Mouse (Mus musculus) hindbrain, embryonic 13.5 days (tissue): ENCODE measurements around the gene Grb14. TPM values are rescaled to one million over a fixed set of nuclear protein-coding genes. Genes with fewer than 3 reads are reported as not detected.

Experiments used
- ATAC-seq: fragments of 200-750 bp; cut with Nextera tagmentation; 2 replicates; pipeline ENCODE4 v1.8.0; 2017; ENCODE audit warnings: moderate TSS enrichment; ENCODE audit not compliant: low FRiP score
- H3K27ac ChIP-seq: fragments of 300-500 bp; sonication (generic); 2 replicates; pipeline ENCODE4 v1.5.1; 2015; ENCODE audit warnings: inconsistent platforms, mild to moderate bottlenecking, moderate library complexity
- H3K27me3 ChIP-seq: fragments of 300-500 bp; sonication (generic); 2 replicates; pipeline ENCODE4 v1.6.1; 2015; ENCODE audit warnings: mild to moderate bottlenecking, inconsistent platforms
- H3K36me3 ChIP-seq: fragments of 300-500 bp; sonication (generic); 2 replicates; pipeline ENCODE4 v1.6.1; 2015; ENCODE audit warnings: mild to moderate bottlenecking, inconsistent platforms
- H3K4me1 ChIP-seq: fragments of 300-500 bp; sonication (generic); replicated peaks from 2 replicates; pipeline ENCODE4 v1.6.1; 2015; ENCODE audit warnings: inconsistent platforms
- H3K4me2 ChIP-seq: fragments of 300-500 bp; sonication (generic); 2 replicates; pipeline ENCODE4 v1.6.1; 2015; ENCODE audit warnings: inconsistent platforms, mild to moderate bottlenecking, moderate library complexity
- H3K4me3 ChIP-seq: fragments of 300-500 bp; sonication (generic); 2 replicates; pipeline ENCODE4 v1.5.1; 2015; ENCODE audit warnings: mild to moderate bottlenecking, inconsistent platforms
- H3K9ac ChIP-seq: fragments of 300-500 bp; sonication (generic); 2 replicates; pipeline ENCODE4 v1.6.1; 2015; ENCODE audit warnings: mild to moderate bottlenecking, inconsistent platforms
- H3K9me3 ChIP-seq: fragments of 300-500 bp; sonication (generic); 2 replicates; pipeline ENCODE4 v1.6.1; 2016; ENCODE audit warnings: inconsistent platforms
- WGBS: fragments of 180-500 bp; shearing (Covaris S2); methylation state at CpG from one replicate; pipeline ENCODE4 v1.1.7; 2015; 5-methylcytosine and 5-hydroxymethylcytosine counted together
- polyA plus RNA-seq: library from polyadenylated mRNA; unstranded; fragments of >200 nt; fragmentation: Nextera tagmentation; extraction: Ambion mirVana; gene quantifications from 2 replicates; pipeline ENCODE4 v1.2.1, GENCODE M21; 2015

Grb14 gene
- polyA plus RNA-seq, 1 experiment from 2014 or later: 19.0 TPM

- Histone ChIP-seq H3K36me3 (no peaks in the 10 kb centered on the region), H3K4me1 (no peaks in the 10 kb centered on the region), H3K27me3 (no peaks in the 10 kb centered on the region), H3K4me3 (no peak overlapping the region), H3K4me2 (no peak overlapping the region), H3K9ac (no peak overlapping the region), H3K9me3 (no peaks in the 10 kb centered on the region), H3K27ac (no peak overlapping the region)
- ATAC-seq: no peak
- 86% methylated on average over 3 of the region's 3 CpGs for WGBS
Observed at GRCm38 (mm10) chr2:65014552-65014951, 10.2 kb downstream of the Grb14 start.

DNA sequence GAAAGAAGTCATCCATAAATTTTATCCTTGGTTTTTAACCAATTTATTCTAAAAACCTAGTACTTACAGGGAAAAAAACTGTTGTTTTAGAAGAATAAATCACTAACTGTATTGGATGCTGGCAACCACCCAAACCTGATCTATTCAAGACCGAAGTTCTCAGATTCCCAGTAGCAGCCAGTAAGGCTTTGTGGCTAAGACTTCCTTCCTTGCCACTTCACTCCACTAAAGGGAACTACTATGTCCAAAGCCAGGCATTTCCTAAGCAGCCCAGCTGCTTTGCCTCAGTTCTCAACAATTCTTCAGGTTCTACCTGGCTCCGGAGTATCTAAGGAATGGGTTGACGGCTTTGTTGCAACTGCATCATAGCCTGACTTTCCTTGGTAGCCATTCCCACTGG lies 14.7 kb downstream of the Grb14 start:
- Histone ChIP-seq H3K4me2 (no peak overlapping the region), H3K9ac (no peak overlapping the region), H3K36me3 (no peaks in the 10 kb centered on the region), H3K27me3 (no peaks in the 10 kb centered on the region), H3K4me1 (no peaks in the 10 kb centered on the region), H3K4me3 (no peak overlapping the region), H3K9me3 (no peaks in the 10 kb centered on the region), H3K27ac (no peak overlapping the region)
- WGBS: 93% methylated on average over 3 of the region's 3 CpGs
- no peak for ATAC-seq

DNA sequence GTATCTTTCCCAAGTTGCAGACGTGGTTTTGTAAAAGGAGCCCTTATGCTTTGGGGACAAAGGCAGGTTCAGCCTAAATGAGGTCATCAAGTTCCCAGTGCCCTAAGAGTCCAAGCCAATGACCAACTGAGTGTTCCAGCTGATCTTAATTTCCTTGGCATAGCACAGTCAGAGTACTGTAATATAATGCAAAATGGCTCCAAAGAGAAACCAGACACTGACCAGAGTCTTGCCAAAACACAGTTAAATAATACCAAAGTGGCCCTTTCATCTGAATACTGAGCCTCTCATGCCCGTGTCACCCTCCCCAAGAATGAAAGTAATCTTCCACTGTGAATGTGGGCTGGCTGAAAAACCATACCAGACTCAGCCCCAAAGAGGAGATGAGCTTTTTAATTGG lies 17.4 kb downstream of the Grb14 start:
- H3K27ac ChIP-seq: no peak overlapping the region
- no peak overlapping the region for H3K9ac ChIP-seq
- no peak overlapping the region for H3K4me2 ChIP-seq
- H3K4me1 ChIP-seq: no peaks in the 10 kb centered on the region
- no peak overlapping the region for H3K4me3 ChIP-seq
- H3K9me3 ChIP-seq: no peaks in the 10 kb centered on the region
- 70% methylated on average over 2 of the region's 2 CpGs for WGBS
- no peak for ATAC-seq
- H3K27me3 ChIP-seq: no peaks in the 10 kb centered on the region
- no peaks in the 10 kb centered on the region for H3K36me3 ChIP-seq

GRCm38 (mm10) chr2:65005044-65005443 lies 19.7 kb downstream of the Grb14 start:
- Histone ChIP-seq H3K4me2 (no peak overlapping the region), H3K9me3 (no peaks in the 10 kb centered on the region), H3K27me3 (no peaks in the 10 kb centered on the region), H3K36me3 (no peaks in the 10 kb centered on the region), H3K9ac (no peak overlapping the region), H3K4me3 (no peak overlapping the region), H3K27ac (no peak overlapping the region), H3K4me1 (no peaks in the 10 kb centered on the region)
- ATAC-seq: no peak

DNA sequence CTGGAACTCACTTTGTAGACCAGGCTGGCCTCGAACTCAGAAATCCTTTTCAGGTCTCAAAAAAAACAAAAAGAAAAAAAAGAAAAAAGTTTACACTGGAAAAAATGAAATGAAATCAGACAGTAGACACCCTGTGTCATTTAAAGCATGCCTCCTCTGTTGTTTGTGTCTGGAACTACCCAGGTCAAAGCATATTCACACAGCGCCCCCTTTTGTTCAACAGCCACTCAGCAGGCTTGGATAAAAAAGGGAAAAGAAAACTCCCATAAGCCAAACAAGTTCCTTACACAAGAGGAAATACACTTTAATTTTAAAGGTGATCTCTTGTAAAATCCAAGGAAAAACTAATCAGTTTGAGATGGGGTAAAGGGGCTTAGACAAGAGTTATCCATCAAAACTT lies 21.4 kb downstream of the Grb14 start:
- Histone ChIP-seq H3K27ac (no peak overlapping the region), H3K9ac (no peak overlapping the region), H3K4me2 (no peak overlapping the region), H3K36me3 (no peaks in the 10 kb centered on the region), H3K4me3 (no peak overlapping the region), H3K9me3 (no peaks in the 10 kb centered on the region), H3K27me3 (no peaks in the 10 kb centered on the region), H3K4me1 (no peaks in the 10 kb centered on the region)
- 36% methylated on average over 2 of the region's 2 CpGs for WGBS
- ATAC-seq: no peak

DNA sequence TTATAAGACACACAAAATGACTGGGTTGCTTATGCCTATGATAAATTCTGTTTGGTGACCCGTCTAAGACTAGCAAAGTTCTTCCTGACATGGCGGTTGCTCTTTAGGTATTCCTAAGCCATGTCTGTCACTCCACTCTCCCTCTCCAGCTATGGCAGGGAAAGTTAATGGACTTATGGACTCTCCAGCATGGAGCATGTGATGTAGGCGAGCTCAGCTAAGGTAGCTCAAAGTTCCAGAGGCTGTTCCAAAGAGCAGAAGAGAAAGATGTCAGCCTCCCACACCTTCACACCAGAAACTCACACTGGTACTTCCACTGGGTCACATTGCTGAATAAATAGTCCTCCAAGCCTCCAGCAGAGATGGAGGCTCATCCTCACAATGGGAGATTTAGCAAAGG lies 22.2 kb downstream of the Grb14 start:
- H3K4me1 ChIP-seq: no peaks in the 10 kb centered on the region
- H3K4me2 ChIP-seq: no peak overlapping the region
- no peak for ATAC-seq
- no peak overlapping the region for H3K4me3 ChIP-seq
- no peaks in the 10 kb centered on the region for H3K27me3 ChIP-seq
- 95% methylated on average over 3 of the region's 3 CpGs for WGBS
- H3K36me3 ChIP-seq: no peaks in the 10 kb centered on the region
- no peak overlapping the region for H3K9ac ChIP-seq
- H3K9me3 ChIP-seq: no peaks in the 10 kb centered on the region
- H3K27ac ChIP-seq: no peak overlapping the region

DNA sequence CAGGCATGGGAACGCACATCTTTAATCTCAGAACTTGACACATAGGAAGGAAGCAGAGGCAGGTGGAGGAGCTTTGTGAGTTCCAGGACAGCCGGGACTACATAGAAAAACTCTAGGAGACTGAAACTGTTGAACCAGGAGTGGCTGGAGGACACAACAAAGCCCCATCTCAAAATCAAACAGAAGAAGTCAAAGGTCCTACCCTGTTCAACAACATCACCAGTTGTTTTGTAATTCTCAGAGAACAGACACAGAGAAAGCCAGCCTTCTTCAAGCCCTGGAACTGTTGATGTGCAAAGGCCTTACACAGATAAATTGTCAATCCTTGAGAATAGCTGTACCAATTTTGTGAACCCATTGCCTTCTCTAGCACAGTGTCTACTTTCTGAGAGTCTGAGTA lies 29.7 kb downstream of the Grb14 start:
- 88% methylated on average over 2 of the region's 2 CpGs for WGBS
- H3K4me3 ChIP-seq: no peak overlapping the region
- no peak overlapping the region for H3K9ac ChIP-seq
- no peaks in the 10 kb centered on the region for H3K9me3 ChIP-seq
- H3K27me3 ChIP-seq: no peaks in the 10 kb centered on the region
- no peak for ATAC-seq
- H3K4me1 ChIP-seq: no peaks in the 10 kb centered on the region
- H3K27ac ChIP-seq: no peak overlapping the region
- H3K4me2 ChIP-seq: no peak overlapping the region
- no peaks in the 10 kb centered on the region for H3K36me3 ChIP-seq

- WGBS: 96% methylated on average over 2 of the region's 2 CpGs
- Histone ChIP-seq H3K4me2 (no peak overlapping the region), H3K9ac (no peak overlapping the region), H3K27ac (no peak overlapping the region), H3K9me3 (no peaks in the 10 kb centered on the region), H3K4me1 (no peaks in the 10 kb centered on the region), H3K36me3 (no peaks in the 10 kb centered on the region), H3K27me3 (no peaks in the 10 kb centered on the region), H3K4me3 (no peak overlapping the region)
- no peak for ATAC-seq
Observed at GRCm38 (mm10) chr2:64989426-64990187, 35.2 kb downstream of the Grb14 start.

DNA sequence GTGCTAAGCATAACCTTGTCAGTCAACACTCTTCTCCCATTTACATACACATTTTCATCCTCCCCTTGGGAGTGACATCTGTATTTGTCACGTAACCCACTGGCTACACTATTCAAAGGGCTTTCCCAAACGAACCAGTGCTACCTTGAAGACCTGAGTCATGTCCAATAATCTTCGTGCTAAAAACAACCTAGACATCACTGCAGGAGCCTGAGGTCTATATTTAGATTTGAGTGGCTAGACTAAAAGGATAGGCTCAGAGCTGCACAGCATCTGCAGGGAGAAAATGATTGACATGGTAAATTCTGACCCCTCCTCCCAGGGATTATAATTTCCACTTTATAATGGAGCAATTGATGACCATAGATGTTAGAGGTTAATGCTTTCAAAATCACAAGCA lies 37.0 kb downstream of the Grb14 start:
- peaks cover 3% of the 10 kb centered on the region; the same call in 1 of the 2 replicates for H3K36me3 ChIP-seq
- H3K27ac ChIP-seq: no peak overlapping the region
- 0 out of 2 replicates have a peak, but pooled peaks cover 6% of the 10 kb centered on the region for H3K9me3 ChIP-seq
- ATAC-seq: no peak
- H3K9ac ChIP-seq: no peak overlapping the region
- no peaks in the 10 kb centered on the region for H3K4me1 ChIP-seq
- no peaks in the 10 kb centered on the region for H3K27me3 ChIP-seq
- H3K4me2 ChIP-seq: no peak overlapping the region
- WGBS: 75% methylated on average over 3 of the region's 3 CpGs
- no peak overlapping the region for H3K4me3 ChIP-seq

DNA sequence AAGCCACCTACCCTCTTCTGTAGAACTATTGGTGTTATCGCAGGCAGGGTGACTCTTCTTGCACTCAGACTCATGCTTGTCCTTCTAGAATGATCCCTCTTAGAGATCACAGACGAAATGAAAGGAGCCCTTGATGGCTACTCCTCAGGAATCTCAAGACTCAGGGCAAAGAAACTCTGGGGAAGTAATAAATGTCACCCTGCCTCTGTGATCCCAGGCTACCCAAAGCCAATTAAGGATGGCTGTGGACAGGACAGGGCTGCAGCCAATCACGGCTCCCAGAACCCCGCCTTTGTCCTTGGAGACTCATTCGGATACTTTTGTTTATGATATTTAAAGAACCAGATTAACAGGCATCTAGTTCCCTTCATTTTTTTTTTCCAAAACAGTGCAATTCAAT lies 49.2 kb downstream of the Grb14 start:
- whole genome bisulfite sequencing: 75% methylated on average over 5 of the region's 5 CpGs

DNA sequence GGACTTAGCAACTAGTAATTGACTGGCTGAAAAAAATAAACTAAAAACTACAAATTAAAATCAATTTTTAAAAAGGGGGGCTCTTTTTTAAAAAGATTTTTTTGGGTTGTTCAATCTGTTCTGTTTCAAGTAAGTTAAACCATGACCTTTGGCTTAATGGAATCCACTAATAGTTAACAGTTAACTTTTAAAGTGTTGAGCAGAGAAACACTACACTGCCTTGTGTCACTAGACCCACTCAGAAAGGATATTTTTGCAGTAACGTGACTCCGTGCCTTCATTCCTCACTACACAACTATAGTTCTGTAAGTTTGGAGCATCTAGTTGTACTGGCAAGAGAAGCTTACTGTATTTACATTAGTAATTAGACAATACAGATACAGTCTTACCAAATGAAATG lies 50.2 kb downstream of the Grb14 start:
- no peaks in the 10 kb centered on the region for H3K27me3 ChIP-seq
- no peak overlapping the region for H3K4me3 ChIP-seq
- H3K4me1 ChIP-seq: peaks cover 4% of the 10 kb centered on the region
- no peak overlapping the region for H3K4me2 ChIP-seq
- no peak overlapping the region for H3K27ac ChIP-seq
- ATAC-seq: no peak
- H3K9ac ChIP-seq: no peak overlapping the region
- H3K36me3 ChIP-seq: no peaks in the 10 kb centered on the region
- no peaks in the 10 kb centered on the region for H3K9me3 ChIP-seq
- WGBS: 91% methylated on average over 2 of the region's 2 CpGs

More for the DNA sequence above, 49.2 kb downstream of the Grb14 start:
- no peak overlapping the region for H3K27ac ChIP-seq
- H3K4me1 ChIP-seq: peaks cover 4% of the 10 kb centered on the region
- ATAC-seq: no peak
- no peak overlapping the region for H3K4me3 ChIP-seq
- H3K36me3 ChIP-seq: no peaks in the 10 kb centered on the region
- no peaks in the 10 kb centered on the region for H3K9me3 ChIP-seq
- no peak overlapping the region for H3K4me2 ChIP-seq
- no peaks in the 10 kb centered on the region for H3K27me3 ChIP-seq
- no peak overlapping the region for H3K9ac ChIP-seq

GRCm38 (mm10) chr2:64973819-64974441 lies 50.9 kb downstream of the Grb14 start:
- Histone ChIP-seq H3K27ac (no peak overlapping the region), H3K4me2 (no peak overlapping the region), H3K9me3 (no peaks in the 10 kb centered on the region), H3K4me1 (peaks cover 4% of the 10 kb centered on the region), H3K4me3 (no peak overlapping the region), H3K36me3 (no peaks in the 10 kb centered on the region), H3K27me3 (no peaks in the 10 kb centered on the region), H3K9ac (no peak overlapping the region)
- WGBS: 88% methylated on average over 10 of the region's 10 CpGs
- ATAC-seq: no peak

DNA sequence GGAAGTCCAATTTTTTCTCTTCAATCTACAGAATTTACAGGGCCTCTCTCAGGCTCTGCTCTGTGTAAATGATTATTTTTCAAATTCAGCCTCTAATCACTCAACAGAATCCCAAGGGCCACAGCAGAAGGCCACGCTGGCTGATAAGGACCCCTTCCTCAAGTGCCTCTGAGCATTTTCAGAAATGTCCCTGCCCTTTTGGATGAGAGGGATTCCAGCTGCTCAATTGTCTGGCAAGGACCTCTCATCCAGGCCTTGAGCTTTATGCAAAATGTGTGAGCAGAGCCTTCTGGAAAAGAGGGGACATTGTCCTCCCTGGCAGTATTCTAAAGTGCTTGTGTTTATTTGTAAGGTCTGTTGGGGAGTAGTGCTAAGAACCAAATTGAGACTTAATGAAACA lies 51.7 kb downstream of the Grb14 start:
- no peak overlapping the region for H3K4me3 ChIP-seq
- no peak overlapping the region for H3K27ac ChIP-seq
- 51% methylated on average over 1 of the region's 1 CpGs for WGBS
- no peaks in the 10 kb centered on the region for H3K36me3 ChIP-seq
- H3K9ac ChIP-seq: no peak overlapping the region
- ATAC-seq: no peak
- H3K9me3 ChIP-seq: no peaks in the 10 kb centered on the region
- peaks cover 4% of the 10 kb centered on the region for H3K4me1 ChIP-seq
- no peak overlapping the region for H3K4me2 ChIP-seq
- no peaks in the 10 kb centered on the region for H3K27me3 ChIP-seq
